Mouse (Mus musculus) spleen, postnatal 14 days (tissue): ENCODE results near the gene Vmn2r95.
"Not testable (repeated sequence)": the region's sequence is repeated elsewhere in the genome, so short reads cannot be mapped to it uniquely, and the experiment has no call there.

Experiments used
- DNase-seq, 2 experiments: peaks; one replicate each; pipeline ENCODE4 v3.0.0; 2021 to 2022; ENCODE audit warnings: low spot score in 2 of 2

Vmn2r95 gene

GRCm38 (mm10) chr17:18423778-18424177 is at the start of gene Vmn2r95:
Gene Vmn2r95 (plus strand): TSS chr17:18424078.
- DNase-seq, result no peak

- DNase-seq, result no peak
Observed at GRCm38 (mm10) chr17:18455619-18456140, 31.8 kb downstream of the Vmn2r95 start.

GRCm38 (mm10) chr17:18458126-18458634 is 34.3 kb downstream of the Vmn2r95 start:
- DNase-seq, result not testable (repeated sequence)

- DNase-seq, result no peak
Observed at GRCm38 (mm10) chr17:18462695-18463094, 38.8 kb downstream of the Vmn2r95 start.

- no peak for DNase-seq
Observed at GRCm38 (mm10) chr17:18479885-18480284, 56.0 kb downstream of the Vmn2r95 start.
